Mouse (Mus musculus) telencephalon, adult 2 months (tissue): ENCODE measurements around the gene Dock11.

Experiments
- DNase-seq: peaks from one replicate; pipeline ENCODE4 v3.0.0-alpha.2; 2011; ENCODE audit warnings: low read depth, low spot score

Dock11 gene

GRCm38 (mm10) chrX:35950135-35950534 is 61.5 kb downstream of the Dock11 start:
- DNase-seq: no peak

GRCm38 (mm10) chrX:35951945-35952344 is 63.3 kb downstream of the Dock11 start:
- DNase-seq: no peak

- DNase-seq: no peak
These were observed 64.0 kb downstream of the Dock11 start for GRCm38 (mm10) chrX:35952521-35953095.

- no peak for DNase-seq
These were observed 67.6 kb downstream of the Dock11 start for GRCm38 (mm10) chrX:35956236-35956635.

- DNase-seq: no peak
These were observed 74.5 kb downstream of the Dock11 start for GRCm38 (mm10) chrX:35963087-35963486.

GRCm38 (mm10) chrX:35969276-35969675 is 80.6 kb downstream of the Dock11 start:
- no peak for DNase-seq

- no peak for DNase-seq
These were observed 88.0 kb downstream of the Dock11 start for GRCm38 (mm10) chrX:35976657-35977056.

- DNase-seq: no peak
These were observed 99.3 kb downstream of the Dock11 start for GRCm38 (mm10) chrX:35987981-35988380.

GRCm38 (mm10) chrX:35990508-35991095 is 102.0 kb downstream of the Dock11 start:
- DNase-seq: no peak

- DNase-seq: no peak
These were observed 105.6 kb downstream of the Dock11 start for GRCm38 (mm10) chrX:35994226-35994625.

- no peak for DNase-seq
These were observed 108.4 kb downstream of the Dock11 start for GRCm38 (mm10) chrX:35997004-35997403.

GRCm38 (mm10) chrX:35997793-35998419 is 109.3 kb downstream of the Dock11 start:
- DNase-seq: no peak

GRCm38 (mm10) chrX:36025651-36026050 is 137.0 kb downstream of the Dock11 start:
- no peak for DNase-seq

- no peak for DNase-seq
These were observed 142.5 kb downstream of the Dock11 start for GRCm38 (mm10) chrX:36031113-36031512.

GRCm38 (mm10) chrX:36034045-36034444 is 145.4 kb downstream of the Dock11 start:
- DNase-seq: no peak

- DNase-seq: no peak
These were observed 157.1 kb downstream of the Dock11 start for GRCm38 (mm10) chrX:36045731-36046130.

- DNase-seq: peak; percentile 24
These were observed 158.8 kb downstream of the Dock11 start for GRCm38 (mm10) chrX:36047451-36047850.

GRCm38 (mm10) chrX:36050312-36050711 is 161.7 kb downstream of the Dock11 start:
- no peak for DNase-seq

GRCm38 (mm10) chrX:36073997-36074396 is 185.4 kb downstream of the Dock11 start:
- DNase-seq: no peak

GRCm38 (mm10) chrX:36077164-36077563 is 188.5 kb downstream of the Dock11 start:
- no peak for DNase-seq

- DNase-seq: no peak
These were observed 194.3 kb downstream of the Dock11 start for GRCm38 (mm10) chrX:36082917-36083316.

- DNase-seq: no peak
These were observed 200.0 kb downstream of the Dock11 start for GRCm38 (mm10) chrX:36088464-36089256.
